Mouse (Mus musculus) lung, embryonic 14.5 days (tissue): Measurements from ENCODE around the gene Esyt1. TPM values are rescaled to one million over a fixed set of nuclear protein-coding genes. Genes with fewer than 3 reads are reported as not detected.
A peak's percentile ranks its signal among the peaks of the same experiment; 100 is the strongest.
"Not testable (repeated sequence)": the region's sequence is repeated elsewhere in the genome, so short reads cannot be mapped to it uniquely, and the experiment has no call there.

Source experiments
- ATAC-seq: fragments of 200-750 bp; cut with Nextera tagmentation; 2 replicates; pipeline ENCODE4 v1.8.0; 2017; ENCODE audit warnings: mild to moderate bottlenecking, moderate TSS enrichment, moderate library complexity; ENCODE audit not compliant: insufficient read depth
- DNase-seq: peaks from one replicate; pipeline ENCODE4 v3.0.0-alpha.2; 2015
- H3K27ac ChIP-seq: fragments of 300-500 bp; sonication (generic); 2 replicates; pipeline ENCODE4 v1.5.1; 2014; ENCODE audit warnings: low read depth, mild to moderate bottlenecking, moderate library complexity
- H3K27me3 ChIP-seq: fragments of 300-500 bp; sonication (generic); 2 replicates; pipeline ENCODE4 v1.6.1; 2014; ENCODE audit warnings: low read length, control low read depth; ENCODE audit not compliant: insufficient read depth
- H3K36me3 ChIP-seq: fragments of 300-500 bp; sonication (generic); 2 replicates; pipeline ENCODE4 v1.6.1; 2014; ENCODE audit warnings: control low read depth; ENCODE audit not compliant: insufficient read depth
- H3K4me1 ChIP-seq: fragments of 300-500 bp; sonication (generic); 2 replicates; pipeline ENCODE4 v1.6.1; 2014; ENCODE audit warnings: antibody characterized with exemption, control low read depth; ENCODE audit not compliant: insufficient read depth
- H3K4me2 ChIP-seq: fragments of 300-500 bp; sonication (generic); 2 replicates; pipeline ENCODE4 v1.6.1; 2014; ENCODE audit warnings: mild to moderate bottlenecking
- H3K4me3 ChIP-seq: fragments of 300-500 bp; sonication (generic); 2 replicates; pipeline ENCODE4 v1.5.1; 2014; ENCODE audit warnings: low read depth, low read length
- H3K9ac ChIP-seq: fragments of 300-500 bp; sonication (generic); 2 replicates; pipeline ENCODE4 v1.6.1; 2014
- H3K9me3 ChIP-seq: fragments of 300-500 bp; sonication (generic); 2 replicates; pipeline ENCODE4 v1.6.1; 2016; ENCODE audit warnings: low read depth, low read length, control low read depth
- CTCF ChIP-seq: IDR thresholded peaks from 2 replicates; pipeline ENCODE4 v1.5.1; 2016; ENCODE audit warnings: antibody characterized with exemption, low read depth
- WGBS: fragments of 180-500 bp; shearing (Covaris S2); extraction: QIAGEN DNeasy Blood & Tissue Kit; methylation state at CpG from one replicate; pipeline ENCODE4 v1.1.7; 2014; 5-methylcytosine and 5-hydroxymethylcytosine counted together
- polyA plus RNA-seq: library from polyadenylated mRNA; unstranded; fragments of >200 nt; fragmentation: Nextera tagmentation; extraction: Ambion mirVana; gene quantifications from 2 replicates; pipeline ENCODE4 v1.2.1, GENCODE M21; 2014

Gene Esyt1
- polyA plus RNA-seq, 1 experiment from 2014 or later: 23.0 TPM

DNA sequence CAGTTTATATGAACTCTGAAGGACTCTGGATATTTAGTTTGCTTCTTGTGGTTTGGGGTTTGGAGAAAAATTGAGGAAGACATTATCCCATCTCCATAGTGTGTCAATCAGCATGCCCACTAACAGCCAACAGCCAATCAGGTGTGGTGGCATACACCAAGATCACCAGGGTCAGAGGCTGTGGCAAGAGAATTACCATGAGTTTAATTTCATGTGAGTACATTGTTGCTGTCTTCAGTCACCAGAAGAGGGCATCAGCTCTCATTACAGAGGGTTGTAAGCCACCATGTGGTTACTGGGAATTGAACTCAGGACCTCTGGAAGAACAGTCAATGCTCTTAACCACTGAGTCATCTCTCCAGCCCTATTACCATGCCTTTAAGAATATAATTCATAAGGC lies 30.6 kb upstream of the Esyt1 start:
- Histone ChIP-seq H3K27me3 (no peaks in the 10 kb centered on the region), H3K36me3 (peaks cover 45% of the 10 kb centered on the region), H3K4me2 (no peak overlapping the region), H3K27ac (no peak overlapping the region), H3K9ac (no peak overlapping the region), H3K4me3 (no peak overlapping the region), H3K4me1 (no peaks in the 10 kb centered on the region), H3K9me3 (no peaks in the 10 kb centered on the region)
- no peak for ATAC-seq
- TF ChIP-seq CTCF: no peak
- peak; percentile 30 for DNase-seq

DNA sequence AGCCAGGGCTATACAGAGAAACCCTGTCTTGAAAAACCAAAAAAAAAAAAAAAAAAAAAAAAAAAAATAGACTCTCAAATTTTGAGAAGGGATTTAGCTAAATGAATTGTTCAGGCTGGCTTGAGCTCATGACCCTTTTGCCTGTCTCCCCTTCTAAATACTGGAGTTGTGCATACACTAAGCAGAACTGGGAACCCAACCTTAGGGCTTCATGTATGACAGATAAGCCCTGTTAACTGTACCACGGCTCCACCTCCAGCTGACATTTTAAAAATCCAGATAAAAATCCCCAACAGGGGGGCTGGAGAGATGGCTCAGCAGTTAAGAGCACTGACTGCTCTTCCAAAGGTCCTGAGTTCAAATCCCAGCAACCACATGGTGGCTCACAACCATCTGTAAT lies 29.9 kb upstream of the Esyt1 start:
- not testable (repeated sequence) for H3K9me3 ChIP-seq, DNase-seq, H3K27me3 ChIP-seq, H3K4me2 ChIP-seq, ATAC-seq, H3K4me1 ChIP-seq, H3K9ac ChIP-seq, H3K27ac ChIP-seq, H3K4me3 ChIP-seq
- 82% methylated on average over 1 of the region's 1 CpGs for WGBS
- peaks cover 37% of the 10 kb centered on the region for H3K36me3 ChIP-seq

GRCm38 (mm10) chr10:128550144-128550823 lies 24.6 kb upstream of the Esyt1 start:
- H3K4me3 ChIP-seq, H3K4me2 ChIP-seq, ATAC-seq, H3K9me3 ChIP-seq, H3K36me3 ChIP-seq, H3K4me1 ChIP-seq, DNase-seq, H3K9ac ChIP-seq, H3K27me3 ChIP-seq, H3K27ac ChIP-seq: not testable (repeated sequence)
- WGBS: 86% methylated on average over 11 of the region's 11 CpGs

- not testable (repeated sequence) for ATAC-seq, H3K27me3 ChIP-seq, H3K4me3 ChIP-seq, H3K9me3 ChIP-seq, H3K4me1 ChIP-seq, H3K9ac ChIP-seq, DNase-seq
- Histone ChIP-seq H3K4me2 (peak overlapping the region; percentile 79), H3K27ac (peak overlapping the region; percentile 48; the same call in 1 of the 2 replicates), H3K36me3 (peaks cover 15% of the 10 kb centered on the region)
- WGBS: 67% methylated on average over 6 of the region's 6 CpGs
These were observed 24.0 kb upstream of the Esyt1 start for GRCm38 (mm10) chr10:128549682-128550057.

- peak; percentile 99 for DNase-seq
These were observed 23.4 kb upstream of the Esyt1 start, which contains the start of gene Rpl41 for GRCm38 (mm10) chr10:128548947-128549681. TSS of gene Rpl41 (minus strand) at chr10:128549305.

GRCm38 (mm10) chr10:128548051-128548791 lies 22.6 kb upstream of the Esyt1 start:
- Histone ChIP-seq H3K4me2 (peak overlapping the region; percentile 79), H3K9ac (peak overlapping the region; percentile 96), H3K36me3 (peaks cover 30% of the 10 kb centered on the region), H3K27ac (peak overlapping the region; percentile 98), H3K4me3 (peak overlapping the region; percentile 86)
- DNase-seq, H3K4me1 ChIP-seq, H3K9me3 ChIP-seq, H3K27me3 ChIP-seq: not testable (repeated sequence)
- 0 out of 2 replicates have a peak, but pooled peaks have one; percentile 0 for ATAC-seq
- under 1% methylated on average over 23 of the region's 30 CpGs for WGBS

More at GRCm38 (mm10) chr10:128548947-128549681, 23.4 kb upstream of the Esyt1 start, which contains the start of gene Rpl41:
- Histone ChIP-seq H3K36me3 (peaks cover 21% of the 10 kb centered on the region), H3K9me3 (no peaks in the 10 kb centered on the region), H3K4me1 (no peaks in the 10 kb centered on the region), H3K4me3 (peak within 1 kb of the TSS; percentile 86), H3K27ac (peak within 1 kb of the TSS; percentile 98), H3K9ac (peak within 1 kb of the TSS; percentile 96), H3K27me3 (no peaks in the 10 kb centered on the region), H3K4me2 (peak within 1 kb of the TSS; percentile 79)
- WGBS: under 1% methylated on average over 31 of the region's 31 CpGs
- peak; percentile 88 for ATAC-seq
- no peak for TF ChIP-seq CTCF
